Mouse (Mus musculus) erythroblast, embryonic 14.5 days (primary cell): Measurements from ENCODE around the gene Veph1.

Source experiments
- GATA1 ChIP-seq: IDR thresholded peaks from 2 replicates; pipeline ENCODE4 v1.6.1; 2012; ENCODE audit warnings: low read length, inconsistent platforms, mixed read lengths
- TAL1 ChIP-seq: IDR thresholded peaks from 3 replicates; pipeline ENCODE4 v1.6.1; 2012; ENCODE audit warnings: low read length, inconsistent platforms, mixed read lengths

DNA sequence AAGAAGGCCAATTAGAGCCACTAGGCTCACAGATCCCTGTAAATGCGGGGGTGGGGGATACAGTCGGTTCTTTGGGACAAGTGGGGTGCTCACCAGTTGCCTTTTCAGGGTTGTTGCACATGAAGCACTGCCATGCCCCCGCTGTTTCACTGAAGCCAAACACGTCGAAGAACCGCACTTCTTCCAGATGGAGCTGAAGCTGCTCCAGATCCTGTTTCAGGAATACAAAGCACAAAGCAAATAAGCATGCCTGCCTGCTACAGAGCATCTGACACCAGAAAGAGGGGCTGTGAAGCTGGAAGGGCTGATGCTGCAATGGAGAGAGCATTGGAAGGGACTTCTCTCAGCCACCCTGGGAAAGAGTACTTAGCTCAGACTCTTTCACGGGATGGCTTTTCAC, 209.0 kb downstream of the Veph1 start:
- no peak for TF ChIP-seq GATA1
- no peak for TF ChIP-seq TAL1
